Mouse (Mus musculus) MEL (cell line): ENCODE results near the gene Sorbs1. TPM values are rescaled to one million over a fixed set of nuclear protein-coding genes. Genes with fewer than 3 reads are reported as not detected.

Experiments
- DNase-seq: peaks from one replicate; pipeline ENCODE4 v3.0.0; 2011; ENCODE audit warnings: low read depth, low spot score
- H3K27ac ChIP-seq: 2 replicates; pipeline ENCODE4 v1.5.1; 2012; ENCODE audit warnings: low read depth, mild to moderate bottlenecking, control low read depth, low read length, moderate library complexity; ENCODE audit not compliant: control insufficient read depth
- H3K27me3 ChIP-seq, 2 experiments: fragments of 150-350 bp in 1 of 2; sonication (generic) in 1 of 2; 2 replicates each; pipeline ENCODE4 v1.6.1; 2012; ENCODE audit warnings: low read length in 2 of 2, mild to moderate bottlenecking in 2 of 2, improper control_type of control experiment in 1 of 2, moderate library complexity in 1 of 2; ENCODE audit not compliant: insufficient read depth in 2 of 2, control insufficient read depth in 1 of 2
- H3K36me3 ChIP-seq, 2 experiments: 2 replicates each; pipeline ENCODE4 v1.6.1; 2012 to 2014; ENCODE audit warnings: low read length in 2 of 2, improper control_type of control experiment in 1 of 2, inconsistent platforms in 1 of 2, mild to moderate bottlenecking in 1 of 2; ENCODE audit not compliant: insufficient read depth in 2 of 2, control insufficient read depth in 1 of 2
- H3K4me1 ChIP-seq, 2 experiments: fragments of 150-350 bp in 1 of 2; sonication (generic) in 1 of 2; 2 replicates each; pipeline ENCODE4 v1.6.1; 2012; ENCODE audit warnings: low read length in 2 of 2, improper control_type of control experiment in 1 of 2, mild to moderate bottlenecking in 1 of 2; ENCODE audit not compliant: insufficient read depth in 2 of 2, control insufficient read depth in 1 of 2
- H3K4me3 ChIP-seq, 2 experiments: fragments of 150-350 bp in 1 of 2; sonication (generic) in 1 of 2; 2 replicates each; pipeline ENCODE4 v1.5.1; 2012; ENCODE audit warnings: low read depth in 2 of 2, low read length in 2 of 2, mild to moderate bottlenecking in 2 of 2, moderate library complexity in 2 of 2, control low read depth in 1 of 2, improper control_type of control experiment in 1 of 2; ENCODE audit not compliant: control insufficient read depth in 1 of 2, insufficient read depth in 1 of 2
- H3K79me2 ChIP-seq: 2 replicates; pipeline ENCODE4 v1.6.1; 2012; ENCODE audit warnings: mild to moderate bottlenecking, low read length, moderate library complexity; ENCODE audit not compliant: control insufficient read depth, poor library complexity, insufficient read depth
- H3K9ac ChIP-seq: 2 replicates; pipeline ENCODE4 v1.6.1; 2012; ENCODE audit warnings: low read depth, mild to moderate bottlenecking, control low read depth, low read length, moderate library complexity; ENCODE audit not compliant: control insufficient read depth, poor library complexity, severe bottlenecking
- H3K9me3 ChIP-seq: fragments of 150-350 bp; sonication (generic); replicated peaks from 2 replicates; pipeline ENCODE4 v1.6.1; 2012; ENCODE audit warnings: mild to moderate bottlenecking, low read length, improper control_type of control experiment, moderate library complexity; ENCODE audit not compliant: insufficient read depth
- BHLHE40 ChIP-seq: IDR thresholded peaks from 2 replicates; pipeline ENCODE4 v1.6.1; 2012; ENCODE audit warnings: low read depth, mild to moderate bottlenecking, inconsistent platforms, low read length, improper control_type of control experiment, borderline replicate concordance
- CHD1 ChIP-seq: IDR thresholded peaks from 2 replicates; pipeline ENCODE4 v1.6.1; 2012; ENCODE audit warnings: low read depth, mild to moderate bottlenecking, inconsistent platforms, low read length, improper control_type of control experiment
- CHD2 ChIP-seq: IDR thresholded peaks from 2 replicates; pipeline ENCODE4 v1.6.1; 2011; ENCODE audit warnings: low read length, improper control_type of control experiment
- CTCF ChIP-seq, 3 experiments: IDR thresholded peaks in 2 of 3; conservative IDR thresholded peaks in 1 of 3; 2 replicates each; pipeline ENCODE4 v1.5.1; 2011 to 2012; ENCODE audit warnings: low read length in 3 of 3, low read depth in 2 of 3, mild to moderate bottlenecking in 2 of 3, improper control_type of control experiment in 1 of 3, inconsistent platforms in 1 of 3, mixed read lengths in 1 of 3, moderate library complexity in 1 of 3; ENCODE audit not compliant: control insufficient read depth in 1 of 3, insufficient read depth in 1 of 3, poor library complexity in 1 of 3, severe bottlenecking in 1 of 3
- ETS1 ChIP-seq: IDR thresholded peaks from 2 replicates; pipeline ENCODE4 v1.6.1; 2012; ENCODE audit warnings: low read depth, mild to moderate bottlenecking, inconsistent platforms, low read length, improper control_type of control experiment, moderate library complexity
- GABPA ChIP-seq: IDR thresholded peaks from 2 replicates; pipeline ENCODE4 v1.6.1; 2012; ENCODE audit warnings: low read depth, mild to moderate bottlenecking, inconsistent platforms, low read length, improper control_type of control experiment, moderate library complexity
- HCFC1 ChIP-seq: IDR thresholded peaks from 2 replicates; pipeline ENCODE4 v1.6.1; 2012; ENCODE audit warnings: low read depth, mild to moderate bottlenecking, inconsistent platforms, low read length, improper control_type of control experiment, moderate library complexity
- MAFK ChIP-seq: IDR thresholded peaks from 2 replicates; pipeline ENCODE4 v1.6.1; 2011; ENCODE audit warnings: low read depth, mild to moderate bottlenecking, low read length, improper control_type of control experiment, borderline replicate concordance
- MAZ ChIP-seq: IDR thresholded peaks from 2 replicates; pipeline ENCODE4 v1.6.1; 2012; ENCODE audit warnings: low read depth, mild to moderate bottlenecking, inconsistent platforms, low read length, improper control_type of control experiment
- MXI1 ChIP-seq: IDR thresholded peaks from 2 replicates; pipeline ENCODE4 v1.6.1; 2011; ENCODE audit warnings: mild to moderate bottlenecking, low read depth, low read length, improper control_type of control experiment
- NELFE ChIP-seq: IDR thresholded peaks from 2 replicates; pipeline ENCODE4 v1.6.1; 2011; ENCODE audit warnings: low read depth, low read length, improper control_type of control experiment
- POLR2A ChIP-seq, 2 experiments: IDR thresholded peaks; 2 replicates each; pipeline ENCODE4 v1.6.1; 2011 to 2012; ENCODE audit warnings: low read length in 2 of 2, mild to moderate bottlenecking in 2 of 2, control low read depth in 1 of 2, improper control_type of control experiment in 1 of 2, low read depth in 1 of 2, moderate library complexity in 1 of 2; ENCODE audit not compliant: control insufficient read depth in 1 of 2, insufficient read depth in 1 of 2, poor library complexity in 1 of 2
- POLR2AphosphoS5 ChIP-seq: IDR thresholded peaks from 2 replicates; pipeline ENCODE4 v1.6.1; 2012; ENCODE audit warnings: low read depth, borderline replicate concordance, mild to moderate bottlenecking, inconsistent platforms, low read length, moderate library complexity, mixed read lengths
- RAD21 ChIP-seq: IDR thresholded peaks from 2 replicates; pipeline ENCODE4 v1.6.1; 2011; ENCODE audit warnings: mild to moderate bottlenecking, low read depth, low read length, improper control_type of control experiment
- SIN3A ChIP-seq: IDR thresholded peaks from 2 replicates; pipeline ENCODE4 v1.6.1; 2012; ENCODE audit warnings: low read length, improper control_type of control experiment, inconsistent platforms
- SMC3 ChIP-seq: IDR thresholded peaks from 2 replicates; pipeline ENCODE4 v1.6.1; 2011; ENCODE audit warnings: low read depth, low read length, improper control_type of control experiment
- TBP ChIP-seq: IDR thresholded peaks from 2 replicates; pipeline ENCODE4 v1.8.0; 2011; ENCODE audit warnings: low read depth, low read length, improper control_type of control experiment
- TCF12 ChIP-seq: IDR thresholded peaks from 2 replicates; pipeline ENCODE4 v1.6.1; 2014; ENCODE audit warnings: low read depth, mild to moderate bottlenecking, inconsistent platforms, low read length, improper control_type of control experiment, moderate library complexity
- ZC3H11A ChIP-seq: IDR thresholded peaks from 2 replicates; pipeline ENCODE4 v1.6.1; 2012; ENCODE audit warnings: low read depth, mild to moderate bottlenecking, inconsistent platforms, low read length, improper control_type of control experiment
- polyA plus RNA-seq, 2 experiments: library from polyadenylated mRNA; stranded (reverse) in 1 of 2; unstranded in 1 of 2; fragments of >175 nt in 1 of 2; fragments of >200 nt in 1 of 2; gene quantifications; 2 replicates each; pipeline versions ENCODE4 v1.2.1 to v1.2.4; 2012; ENCODE audit warnings: low replicate concordance in 2 of 2, low read depth in 1 of 2; ENCODE audit not compliant: insufficient read length in 2 of 2, insufficient read depth in 1 of 2, missing spikeins in 1 of 2
- total RNA-seq: library from RNA; depleted of rRNA; stranded (reverse); fragments of 300-350 nt; gene quantifications from 2 replicates; pipeline ENCODE4 v1.2.3, GENCODE M21; 2012

Sorbs1 gene
- total and polyA plus RNA-seq, 3 experiments, result 1.3 to 5.3 TPM; not detected in 1

GRCm38 (mm10) chr19:40481115-40481514 lies 32.5 kb downstream of the Sorbs1 start:
- H3K4me1 ChIP-seq, result no peaks in the 10 kb centered on the region
- H3K4me3 ChIP-seq, result no peak overlapping the region

GRCm38 (mm10) chr19:40478161-40478575 lies 35.4 kb downstream of the Sorbs1 start:
- Histone ChIP-seq H3K27me3 (no peaks in the 10 kb centered on the region), H3K79me2 (no peaks in the 10 kb centered on the region), H3K9ac (no peak overlapping the region), H3K36me3 (no peaks in the 10 kb centered on the region), H3K4me3 (no peak overlapping the region), H3K27ac (no peak overlapping the region), H3K9me3 (no peaks in the 10 kb centered on the region), H3K4me1 (no peaks in the 10 kb centered on the region)
- no peak for DNase-seq
- TF ChIP-seq POLR2A (IDR thresholded peaks at IDR 0.05; ENCODE audit: control insufficient read depth in 1 of 2, insufficient read depth in 1 of 2, low read depth in 1 of 2, low read length in 2 of 2, poor library complexity in 1 of 2), result no peak
- no peak for TF ChIP-seq MAFK
- no peak for TF ChIP-seq ZC3H11A
- no peak for TF ChIP-seq HCFC1
- no peak for TF ChIP-seq ETS1

More at GRCm38 (mm10) chr19:40481115-40481514, 32.5 kb downstream of the Sorbs1 start:
- Histone ChIP-seq H3K9me3 (no peaks in the 10 kb centered on the region), H3K36me3 (no peaks in the 10 kb centered on the region), H3K27ac (no peak overlapping the region), H3K27me3 (no peaks in the 10 kb centered on the region), H3K79me2 (no peaks in the 10 kb centered on the region), H3K9ac (no peak overlapping the region)
- DNase-seq, result no peak
- TF ChIP-seq NELFE, result no peak
- TF ChIP-seq MXI1, result no peak
- no peak for TF ChIP-seq CHD1
- no peak for TF ChIP-seq POLR2AphosphoS5
- no peak for TF ChIP-seq TBP
- TF ChIP-seq CTCF (IDR thresholded peaks at IDR 0.05 in 2 of 3, conservative IDR thresholded peaks at IDR 0.05 in 1 of 3; ENCODE audit: control insufficient read depth in 1 of 3, insufficient read depth in 1 of 3, low read depth in 2 of 3, low read length in 3 of 3, poor library complexity in 1 of 3, severe bottlenecking in 1 of 3), result no peak
- no peak for TF ChIP-seq SMC3

GRCm38 (mm10) chr19:40477445-40477941 lies 36.1 kb downstream of the Sorbs1 start:
- no peak overlapping the region for H3K9ac ChIP-seq
- H3K9me3 ChIP-seq, result no peaks in the 10 kb centered on the region
- TF ChIP-seq CHD2, result no peak
- no peak for TF ChIP-seq SIN3A
- TF ChIP-seq MAZ, result no peak
- TF ChIP-seq GABPA, result no peak
- no peak for TF ChIP-seq ETS1
- no peak for TF ChIP-seq TCF12
- no peak for TF ChIP-seq POLR2A (IDR thresholded peaks at IDR 0.05; ENCODE audit: control insufficient read depth in 1 of 2, insufficient read depth in 1 of 2, low read depth in 1 of 2, low read length in 2 of 2, poor library complexity in 1 of 2)
- no peak for TF ChIP-seq BHLHE40
- TF ChIP-seq NELFE, result no peak
- no peak for TF ChIP-seq RAD21
- H3K27me3 ChIP-seq, result no peaks in the 10 kb centered on the region
- DNase-seq, result no peak
- no peaks in the 10 kb centered on the region for H3K79me2 ChIP-seq
- no peaks in the 10 kb centered on the region for H3K36me3 ChIP-seq
- no peak overlapping the region for H3K4me3 ChIP-seq
- no peak overlapping the region for H3K27ac ChIP-seq
- H3K4me1 ChIP-seq, result no peaks in the 10 kb centered on the region
